Comparison of ENCODE assay signal across 11 mouse cellular contexts in the genomic region with DNA sequence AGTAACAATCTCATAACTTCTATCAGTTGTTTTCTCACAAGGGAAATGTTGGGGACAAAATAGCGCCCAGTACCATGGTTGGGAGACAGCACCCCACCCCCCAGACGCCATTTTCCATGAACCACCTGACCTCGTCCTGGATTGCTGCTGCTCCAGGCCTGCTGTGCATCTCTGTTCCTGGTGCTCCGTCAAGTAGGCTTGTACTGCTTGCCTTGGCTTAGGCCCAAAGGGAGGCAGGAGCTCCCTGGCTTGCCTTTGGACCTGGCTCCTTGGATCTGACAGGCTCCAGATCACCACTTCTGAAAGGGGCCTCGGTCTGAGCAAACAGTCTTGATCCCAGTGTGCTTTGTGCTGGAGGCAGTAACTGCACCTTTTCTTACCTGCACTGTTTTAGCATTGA. TPM values are rescaled to one million over a fixed set of nuclear protein-coding genes. Genes with fewer than 3 reads are reported as not detected.
DNase-seq lines count a peak whose midpoint lies in the region; ATAC-seq and TF ChIP-seq lines count a peak whose summit lies in the region.
"Had no signal": no experiment of that assay in that cellular context is flagged by ENCODE, and none has a peak within 500 bp of the region (broad histone marks: within the 10 kb centered on the region; RNA-seq: fewer than 3 reads in every experiment).

No protein-coding gene starts in this region.

- 0 out of 2 replicates have a peak, but pooled peaks have one; percentile 37 for ATAC-seq in heart, embryonic 14.5 days (ENCODE audit: insufficient number of reproducible peaks, insufficient read depth, low FRiP score, low read depth)
- ATAC-seq in stomach, postnatal 0 days (ENCODE audit: low FRiP score, low TSS enrichment) = peak; percentile 62
- no peak for ATAC-seq in hindbrain, embryonic 12.5 days (ENCODE audit: low FRiP score)
- ATAC-seq: forebrain, embryonic 15.5 days had no signal

- peaks cover 28 to 55% of the 10 kb centered on the region in 2 experiments for H3K4me1 ChIP-seq in heart, embryonic 14.5 days (ENCODE audit: control insufficient read depth in 2 of 2, insufficient read depth in 2 of 2, low read length in 2 of 2)
- peaks cover 7% of the 10 kb centered on the region; the same call in 1 of the 2 replicates for H3K4me1 ChIP-seq in stomach, postnatal 0 days (replicated peaks; ENCODE audit: control insufficient read depth, insufficient read depth)
- peaks cover 1% of the 10 kb centered on the region; the same call in 1 of the 2 replicates for H3K4me1 ChIP-seq in hindbrain, embryonic 12.5 days

- H3K9ac ChIP-seq in heart, embryonic 14.5 days (ENCODE audit: low read length) = no peak overlapping the region
- no peak overlapping the region for H3K9ac ChIP-seq in stomach, postnatal 0 days (ENCODE audit: low read length)
- H3K9ac ChIP-seq in hindbrain, embryonic 12.5 days = no peak overlapping the region
- H3K9ac ChIP-seq: forebrain, embryonic 15.5 days; limb, embryonic 13.5 days had no signal

- no peak overlapping the region for H3K4me2 ChIP-seq in heart, embryonic 14.5 days (ENCODE audit: low read length)
- H3K4me2 ChIP-seq in stomach, postnatal 0 days (replicated peaks; ENCODE audit: low read depth) = no peak overlapping the region
- no peak overlapping the region for H3K4me2 ChIP-seq in hindbrain, embryonic 12.5 days (replicated peaks)
- H3K4me2 ChIP-seq: forebrain, embryonic 15.5 days; limb, embryonic 13.5 days had no signal

- H3K9me3 ChIP-seq in heart, embryonic 14.5 days (ENCODE audit: control insufficient read depth, low read length) = no peaks in the 10 kb centered on the region
- no peaks in the 10 kb centered on the region for H3K9me3 ChIP-seq in stomach, postnatal 0 days (ENCODE audit: control insufficient read depth, low read length)
- H3K9me3 ChIP-seq in hindbrain, embryonic 12.5 days (replicated peaks) = no peaks in the 10 kb centered on the region
- H3K9me3 ChIP-seq: forebrain, embryonic 15.5 days; limb, embryonic 13.5 days had no signal

- H3K36me3 ChIP-seq in heart, embryonic 14.5 days (ENCODE audit: control insufficient read depth, insufficient read depth, low read length) = peaks cover 49% of the 10 kb centered on the region
- peaks cover 21% of the 10 kb centered on the region for H3K36me3 ChIP-seq in stomach, postnatal 0 days (ENCODE audit: control insufficient read depth, insufficient read depth, low read length)
- peaks cover 39% of the 10 kb centered on the region for H3K36me3 ChIP-seq in hindbrain, embryonic 12.5 days

- 39% methylated on average over 5 of the region's 5 CpGs for WGBS in heart, embryonic 14.5 days
- 38% methylated on average over 5 of the region's 5 CpGs for WGBS in stomach, postnatal 0 days
- WGBS in hindbrain, embryonic 12.5 days = 87% methylated on average over 5 of the region's 5 CpGs

- H3K27ac ChIP-seq in heart, embryonic 14.5 days (replicated peaks in 1 of 2; ENCODE audit: control insufficient read depth in 1 of 2, insufficient read depth in 1 of 2, low read depth in 2 of 2, low read length in 2 of 2) = peak overlapping the region; percentile 26 to 66
- H3K27ac ChIP-seq in stomach, postnatal 0 days (replicated peaks) = peak overlapping the region; percentile 69
- H3K27ac ChIP-seq in hindbrain, embryonic 12.5 days = no peak overlapping the region
- H3K27ac ChIP-seq: forebrain, embryonic 15.5 days; limb, embryonic 13.5 days had no signal

- H3K4me3 ChIP-seq in heart, embryonic 14.5 days (ENCODE audit: control insufficient read depth in 1 of 2, insufficient read depth in 1 of 2, low read depth in 1 of 2, low read length in 2 of 2) = no peak overlapping the region
- no peak overlapping the region for H3K4me3 ChIP-seq in stomach, postnatal 0 days (ENCODE audit: low read depth, low read length)
- no peak overlapping the region for H3K4me3 ChIP-seq in hindbrain, embryonic 12.5 days
- H3K4me3 ChIP-seq: forebrain, embryonic 15.5 days; limb, embryonic 13.5 days had no signal

- TF ChIP-seq CTCF in stomach, postnatal 0 days (IDR thresholded peaks at IDR 0.05; ENCODE audit: low read depth) = no peak

- TF ChIP-seq EP300 in stomach, postnatal 0 days (optimal IDR thresholded peaks at IDR 0.05) = no peak

- DNase-seq in ovary, postnatal 14 days (ENCODE audit: low spot score) = peak; percentile 38
- DNase-seq in ovary, postnatal 36 days (ENCODE audit: low spot score) = no peak
- peak; percentile 70 to 73 for DNase-seq in kidney, postnatal 36 days
- DNase-seq in stomach, postnatal 0 days (ENCODE audit: low spot score) = peak; percentile 72
- no peak for DNase-seq in adrenal gland, postnatal 10 days
- DNase-seq: embryo, embryonic 11 days; thymus, postnatal 4 days had no signal

- H3K27me3 ChIP-seq in heart, embryonic 14.5 days (ENCODE audit: control insufficient read depth, insufficient read depth, low read length) = no peaks in the 10 kb centered on the region
- H3K27me3 ChIP-seq in stomach, postnatal 0 days (ENCODE audit: control insufficient read depth, insufficient read depth, low read length) = no peaks in the 10 kb centered on the region
- H3K27me3 ChIP-seq in hindbrain, embryonic 12.5 days = no peaks in the 10 kb centered on the region
- H3K27me3 ChIP-seq: forebrain, embryonic 15.5 days; limb, embryonic 13.5 days had no signal

RNA-seq across cellular contexts. Expression of a gene that starts 7.7 kb away (rescaled TPM):
- polyA plus RNA-seq in heart, embryonic 14.5 days (2014; fragmentation: Nextera tagmentation; extraction: Ambion mirVana) = 138 and 144 TPM in 2 replicates
- 132 and 133 TPM in 2 replicates for polyA plus RNA-seq in stomach, postnatal 0 days (2015; fragmentation: Nextera tagmentation; extraction: Ambion mirVana)
- total RNA-seq in adrenal gland, postnatal 10 days (2021) = 10 to 100 TPM; 69.6 to 82.9 TPM
- 123 and 126 TPM in 2 replicates for polyA plus RNA-seq in hindbrain, embryonic 12.5 days (2016; fragmentation: Nextera tagmentation; extraction: Ambion mirVana)

RNA-seq across cellular contexts. Expression of a gene that starts 59.4 kb away (rescaled TPM):
- 39.6 and 41.4 TPM in 2 replicates for polyA plus RNA-seq in heart, embryonic 14.5 days (2014; fragmentation: Nextera tagmentation; extraction: Ambion mirVana)
- 24.0 TPM in 2 replicates for polyA plus RNA-seq in stomach, postnatal 0 days (2015; fragmentation: Nextera tagmentation; extraction: Ambion mirVana)
- total RNA-seq in adrenal gland, postnatal 10 days (2021) = 10 to 100 TPM; 59.5 to 78.6 TPM
- polyA plus RNA-seq in hindbrain, embryonic 12.5 days (2016; fragmentation: Nextera tagmentation; extraction: Ambion mirVana) = 50.4 and 55.3 TPM in 2 replicates

Comparison
In these comparisons a context has a peak if more than half of its experiments do, and no peak if none do; other contexts are left out.
1. DNase-seq: peak in ovary, postnatal 14 days (single experiment), kidney, postnatal 36 days (2 of 2) and stomach, postnatal 0 days (single experiment); none in ovary, postnatal 36 days (single experiment) and adrenal gland, postnatal 10 days (single experiment).